Mouse (Mus musculus) midbrain, embryonic 16.5 days (tissue): ENCODE data around the gene Tmem269. TPM values are rescaled to one million over a fixed set of nuclear protein-coding genes. Genes with fewer than 3 reads are reported as not detected.

ENCODE experiments used
- ATAC-seq: fragments of 200-750 bp; cut with Nextera tagmentation; 2 replicates; pipeline ENCODE4 v1.8.0; 2017; ENCODE audit warnings: moderate TSS enrichment
- H3K27ac ChIP-seq: fragments of 300-500 bp; sonication (generic); 2 replicates; pipeline ENCODE4 v1.5.1; 2014; ENCODE audit warnings: mild to moderate bottlenecking, low read length, mixed read lengths
- H3K27me3 ChIP-seq: fragments of 300-500 bp; sonication (generic); 2 replicates; pipeline ENCODE4 v1.6.1; 2014; ENCODE audit warnings: low read depth, low read length, mixed read lengths; ENCODE audit not compliant: control insufficient read depth, insufficient read depth
- H3K36me3 ChIP-seq: fragments of 300-500 bp; sonication (generic); 2 replicates; pipeline ENCODE4 v1.6.1; 2014; ENCODE audit warnings: mild to moderate bottlenecking, low read length, moderate library complexity, mixed read lengths; ENCODE audit not compliant: control insufficient read depth, insufficient read depth
- H3K4me1 ChIP-seq: fragments of 300-500 bp; sonication (generic); 2 replicates; pipeline ENCODE4 v1.6.1; 2014; ENCODE audit warnings: mild to moderate bottlenecking, low read length, mixed read lengths; ENCODE audit not compliant: control insufficient read depth, insufficient read depth
- H3K4me2 ChIP-seq: fragments of 300-500 bp; sonication (generic); 2 replicates; pipeline ENCODE4 v1.6.1; 2014; ENCODE audit warnings: mild to moderate bottlenecking, low read length, mixed read lengths
- H3K4me3 ChIP-seq: fragments of 300-500 bp; sonication (generic); 2 replicates; pipeline ENCODE4 v1.5.1; 2014; ENCODE audit warnings: low read depth, mild to moderate bottlenecking, low read length, moderate library complexity, mixed read lengths
- H3K9ac ChIP-seq: fragments of 300-500 bp; sonication (generic); 2 replicates; pipeline ENCODE4 v1.6.1; 2014; ENCODE audit warnings: low read depth, low read length, mixed read lengths
- H3K9me3 ChIP-seq: fragments of 300-500 bp; sonication (generic); replicated peaks from 2 replicates; pipeline ENCODE4 v1.6.1; 2014; ENCODE audit warnings: mild to moderate bottlenecking, low read length, mixed read lengths; ENCODE audit not compliant: control insufficient read depth, poor library complexity, severe bottlenecking
- whole genome bisulfite sequencing: fragments of 180-500 bp; shearing (Covaris S2); extraction: QIAGEN DNeasy Blood & Tissue Kit; methylation state at CpG from one replicate; pipeline ENCODE4 v1.1.7; 2014; 5-methylcytosine and 5-hydroxymethylcytosine counted together
- polyA plus RNA-seq: library from polyadenylated mRNA; unstranded; fragments of >200 nt; fragmentation: Nextera tagmentation; extraction: Ambion mirVana; gene quantifications from 2 replicates; pipeline ENCODE4 v1.2.1, GENCODE M21; 2015

The Tmem269 gene
- polyA plus RNA-seq, 1 experiment from 2014 or later, result 0.44 TPM

GRCm38 (mm10) chr4:119191273-119191672 is 26.7 kb downstream of the Tmem269 start:
- Histone ChIP-seq H3K27ac (no peak overlapping the region), H3K36me3 (no peaks in the 10 kb centered on the region), H3K27me3 (no peaks in the 10 kb centered on the region), H3K4me1 (no peaks in the 10 kb centered on the region), H3K4me3 (no peak overlapping the region), H3K9me3 (no peaks in the 10 kb centered on the region), H3K4me2 (no peak overlapping the region), H3K9ac (no peak overlapping the region)
- no peak for ATAC-seq
- 81% methylated on average over 3 of the region's 3 CpGs for WGBS

GRCm38 (mm10) chr4:119190618-119191017 is 27.4 kb downstream of the Tmem269 start:
- H3K4me1 ChIP-seq, result no peaks in the 10 kb centered on the region
- H3K27ac ChIP-seq, result no peak overlapping the region
- H3K4me2 ChIP-seq, result no peak overlapping the region
- H3K36me3 ChIP-seq, result no peaks in the 10 kb centered on the region
- no peak overlapping the region for H3K9ac ChIP-seq
- no peaks in the 10 kb centered on the region for H3K9me3 ChIP-seq
- no peak for ATAC-seq
- 87% methylated on average over 8 of the region's 8 CpGs for WGBS
- H3K4me3 ChIP-seq, result no peak overlapping the region
- no peaks in the 10 kb centered on the region for H3K27me3 ChIP-seq

GRCm38 (mm10) chr4:119189864-119190263 is 28.2 kb downstream of the Tmem269 start, which contains the start of gene Ermap:
Gene Ermap, minus strand, starts transcription at chr4:119190011.
- no peak within 1 kb of the TSS for H3K27ac ChIP-seq

DNA sequence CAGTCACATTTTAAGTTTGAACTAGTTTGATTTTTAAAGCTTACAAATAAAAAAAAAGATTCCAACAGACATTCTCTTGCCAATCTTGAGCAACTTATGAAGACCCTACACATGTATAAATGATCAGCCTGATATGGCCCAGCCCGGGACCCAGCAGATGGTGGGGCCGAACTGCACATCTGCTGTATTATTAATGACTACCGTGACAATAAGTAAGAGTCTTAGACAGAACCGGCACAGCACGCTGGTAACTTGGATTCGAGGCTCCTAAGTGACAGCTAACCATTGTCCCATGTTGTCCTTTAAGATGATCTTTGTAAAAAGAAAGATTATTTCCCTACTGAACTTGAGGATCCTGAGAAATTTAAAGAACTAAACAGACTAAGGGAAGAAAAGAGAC is 28.6 kb downstream of the Tmem269 start:
- WGBS, result 32% methylated on average over 6 of the region's 6 CpGs

More at GRCm38 (mm10) chr4:119189864-119190263, 28.2 kb downstream of the Tmem269 start, which contains the start of gene Ermap:
- no peak within 1 kb of the TSS for H3K4me2 ChIP-seq
- 54% methylated on average over 6 of the region's 6 CpGs for WGBS
- H3K9me3 ChIP-seq, result no peaks in the 10 kb centered on the region
- H3K9ac ChIP-seq, result no peak within 1 kb of the TSS
- no peak for ATAC-seq
- no peaks in the 10 kb centered on the region for H3K27me3 ChIP-seq
- H3K36me3 ChIP-seq, result no peaks in the 10 kb centered on the region
- H3K4me3 ChIP-seq, result no peak within 1 kb of the TSS
- H3K4me1 ChIP-seq, result no peaks in the 10 kb centered on the region

DNA sequence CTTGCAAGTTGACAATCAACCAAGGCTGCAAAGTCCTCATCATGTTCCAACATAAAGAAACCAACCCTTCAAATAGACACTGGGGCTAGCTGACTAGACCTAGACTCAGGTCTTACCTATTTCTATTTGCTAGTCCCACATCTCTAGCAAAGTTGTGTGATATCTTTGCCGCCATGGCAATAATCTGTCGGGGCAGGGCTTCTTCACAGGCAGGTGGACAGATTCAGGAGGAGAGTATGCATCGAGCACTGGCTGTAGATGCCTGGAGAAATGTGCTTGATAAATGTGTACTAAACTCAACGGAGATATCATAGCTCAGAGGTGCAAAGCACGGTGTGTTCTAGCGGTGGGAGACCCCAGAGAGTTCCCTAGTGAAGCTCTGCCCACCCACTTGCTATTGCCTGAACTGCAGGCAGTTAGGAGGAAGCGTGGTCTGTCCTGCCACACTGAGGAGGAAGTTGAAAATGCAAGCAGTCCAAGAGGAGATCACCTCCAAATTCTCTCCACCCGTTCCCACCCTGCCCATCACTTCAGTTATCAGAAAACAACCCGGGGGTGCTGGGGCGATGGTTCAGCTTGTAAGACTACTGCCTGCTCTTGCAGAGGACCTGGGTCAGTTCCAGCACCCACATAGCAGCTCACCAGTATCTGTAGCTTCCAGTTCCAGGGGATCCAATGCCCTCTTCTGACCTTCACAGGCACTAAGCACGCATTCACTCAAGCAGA is 29.8 kb downstream of the Tmem269 start:
- no peak for ATAC-seq
- no peaks in the 10 kb centered on the region for H3K36me3 ChIP-seq
- H3K4me1 ChIP-seq, result no peaks in the 10 kb centered on the region
- H3K27ac ChIP-seq, result no peak overlapping the region
- no peak overlapping the region for H3K4me2 ChIP-seq
- no peak overlapping the region for H3K4me3 ChIP-seq
- 55% methylated on average over 11 of the region's 11 CpGs for WGBS
- no peaks in the 10 kb centered on the region for H3K9me3 ChIP-seq
- H3K27me3 ChIP-seq, result no peaks in the 10 kb centered on the region
- H3K9ac ChIP-seq, result no peak overlapping the region

More for the DNA sequence above, 28.6 kb downstream of the Tmem269 start:
- Histone ChIP-seq H3K27ac (no peak overlapping the region), H3K9ac (no peak overlapping the region), H3K27me3 (no peaks in the 10 kb centered on the region), H3K36me3 (no peaks in the 10 kb centered on the region), H3K4me2 (no peak overlapping the region), H3K4me1 (no peaks in the 10 kb centered on the region), H3K4me3 (no peak overlapping the region), H3K9me3 (no peaks in the 10 kb centered on the region)
- ATAC-seq, result no peak

DNA sequence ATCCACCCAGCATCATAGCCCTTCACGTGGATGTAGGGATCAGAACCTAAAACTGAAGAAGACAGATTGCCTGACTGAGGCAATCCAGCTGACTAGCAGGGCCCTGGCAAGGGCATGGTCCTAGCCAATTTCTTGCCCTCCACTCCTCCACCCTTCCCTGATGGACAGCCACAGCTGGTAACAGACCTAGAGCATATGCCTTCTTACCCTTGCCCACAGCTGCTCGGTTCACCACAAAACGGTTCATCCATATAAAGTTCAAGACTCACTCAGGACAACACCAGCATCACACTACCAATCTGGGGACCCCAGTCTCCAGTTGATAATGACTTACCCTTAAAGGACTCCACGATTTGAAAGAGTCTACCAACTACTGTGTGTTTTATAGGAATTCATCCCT is 32.2 kb downstream of the Tmem269 start:
- WGBS, result 88% methylated on average over 4 of the region's 4 CpGs
- no peaks in the 10 kb centered on the region for H3K9me3 ChIP-seq

GRCm38 (mm10) chr4:119183525-119183924 is 34.5 kb downstream of the Tmem269 start:
- Histone ChIP-seq H3K36me3 (no peaks in the 10 kb centered on the region), H3K27ac (no peak overlapping the region), H3K9ac (no peak overlapping the region), H3K27me3 (no peaks in the 10 kb centered on the region), H3K4me3 (no peak overlapping the region), H3K4me1 (no peaks in the 10 kb centered on the region), H3K4me2 (no peak overlapping the region), H3K9me3 (no peaks in the 10 kb centered on the region)
- 72% methylated on average over 1 of the region's 1 CpGs for WGBS
- no peak for ATAC-seq

More for the DNA sequence above, 32.2 kb downstream of the Tmem269 start:
- no peak overlapping the region for H3K4me2 ChIP-seq
- no peaks in the 10 kb centered on the region for H3K27me3 ChIP-seq
- ATAC-seq, result no peak
- H3K4me1 ChIP-seq, result no peaks in the 10 kb centered on the region
- no peak overlapping the region for H3K4me3 ChIP-seq
- no peak overlapping the region for H3K27ac ChIP-seq
- no peaks in the 10 kb centered on the region for H3K36me3 ChIP-seq
- no peak overlapping the region for H3K9ac ChIP-seq

DNA sequence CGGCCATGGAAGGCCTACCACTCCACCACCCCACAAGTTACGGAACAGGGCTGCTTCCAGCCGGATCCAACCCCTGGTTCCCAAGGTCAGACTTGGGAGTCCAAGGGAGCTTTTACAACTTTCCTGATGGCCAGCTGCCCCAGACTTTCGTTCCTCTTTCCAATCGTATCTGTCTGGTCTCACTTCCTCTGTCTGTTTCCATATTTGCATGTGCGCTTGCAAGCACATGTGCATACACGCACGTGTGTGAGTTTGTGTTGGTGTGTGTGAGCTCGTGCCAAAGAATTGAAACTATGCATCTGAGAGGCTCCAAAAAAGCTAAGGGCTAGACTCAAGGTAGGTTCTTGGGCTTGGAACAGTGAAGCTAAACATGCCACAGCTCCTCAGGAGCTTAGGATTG is 36.6 kb downstream of the Tmem269 start:
- H3K36me3 ChIP-seq, result no peaks in the 10 kb centered on the region
- H3K9me3 ChIP-seq, result no peaks in the 10 kb centered on the region
- no peaks in the 10 kb centered on the region for H3K4me1 ChIP-seq
- H3K27me3 ChIP-seq, result no peaks in the 10 kb centered on the region
- H3K4me3 ChIP-seq, result no peak overlapping the region
- no peak overlapping the region for H3K27ac ChIP-seq
- no peak overlapping the region for H3K4me2 ChIP-seq
- 92% methylated on average over 9 of the region's 9 CpGs for WGBS
- no peak for ATAC-seq
- H3K9ac ChIP-seq, result no peak overlapping the region

- 50% methylated on average over 4 of the region's 4 CpGs for WGBS
- H3K4me2 ChIP-seq, result no peak overlapping the region
- no peak overlapping the region for H3K4me3 ChIP-seq
- no peak overlapping the region for H3K27ac ChIP-seq
- H3K27me3 ChIP-seq, result no peaks in the 10 kb centered on the region
- H3K9ac ChIP-seq, result no peak overlapping the region
- H3K36me3 ChIP-seq, result no peaks in the 10 kb centered on the region
- H3K4me1 ChIP-seq, result no peaks in the 10 kb centered on the region
- ATAC-seq, result no peak
- H3K9me3 ChIP-seq, result no peaks in the 10 kb centered on the region
Measured at GRCm38 (mm10) chr4:119180133-119180707, 37.8 kb downstream of the Tmem269 start.
